Mouse (Mus musculus) testis, adult 2 months (tissue): Measurements from ENCODE around the gene Map3k10. TPM values are rescaled to one million over a fixed set of nuclear protein-coding genes. Genes with fewer than 3 reads are reported as not detected.
"Not testable (repeated sequence)": the region's sequence is repeated elsewhere in the genome, so short reads cannot be mapped to it uniquely, and the experiment has no call there.

Experiments used
- H3K27ac ChIP-seq: fragments of 200-500 bp; 2 replicates; pipeline ENCODE4 v1.5.1; 2012; ENCODE audit warnings: low read depth, low read length; ENCODE audit not compliant: control insufficient read depth, insufficient read depth
- H3K27me3 ChIP-seq: fragments of 200-500 bp; 2 replicates; pipeline ENCODE4 v1.6.1; 2012; ENCODE audit warnings: mild to moderate bottlenecking, low read length, moderate library complexity; ENCODE audit not compliant: control insufficient read depth, insufficient read depth
- H3K36me3 ChIP-seq: fragments of 200-500 bp; 2 replicates; pipeline ENCODE4 v1.6.1; 2012; ENCODE audit warnings: mild to moderate bottlenecking, low read length; ENCODE audit not compliant: control insufficient read depth, insufficient read depth
- H3K4me1 ChIP-seq: fragments of 200-500 bp; 2 replicates; pipeline ENCODE4 v1.6.1; 2012; ENCODE audit warnings: low read length; ENCODE audit not compliant: control insufficient read depth, insufficient read depth
- H3K4me3 ChIP-seq: fragments of 200-500 bp; 2 replicates; pipeline ENCODE4 v1.5.1; 2012; ENCODE audit warnings: low read depth, mild to moderate bottlenecking, low read length, moderate library complexity, mixed read lengths; ENCODE audit not compliant: control insufficient read depth
- CTCF ChIP-seq: fragments of 200-500 bp; IDR thresholded peaks from 2 replicates; pipeline ENCODE4 v1.5.1; 2012; ENCODE audit warnings: low read depth, mild to moderate bottlenecking, inconsistent platforms, low read length, moderate library complexity; ENCODE audit not compliant: control insufficient read depth, insufficient read depth, insufficient replicate concordance
- POLR2A ChIP-seq: fragments of 200-500 bp; IDR thresholded peaks from 2 replicates; pipeline ENCODE4 v1.6.1; 2012; ENCODE audit warnings: low read depth, mild to moderate bottlenecking, inconsistent platforms, low read length, moderate library complexity; ENCODE audit not compliant: control insufficient read depth
- polyA plus RNA-seq: library from polyadenylated mRNA; depleted of rRNA; stranded (reverse); fragments of >200 nt; gene quantifications from 2 replicates; pipeline ENCODE4 v1.2.3, GENCODE M21; 2012

Map3k10 gene
- polyA plus RNA-seq, 1 experiment = 26.6 TPM

DNA sequence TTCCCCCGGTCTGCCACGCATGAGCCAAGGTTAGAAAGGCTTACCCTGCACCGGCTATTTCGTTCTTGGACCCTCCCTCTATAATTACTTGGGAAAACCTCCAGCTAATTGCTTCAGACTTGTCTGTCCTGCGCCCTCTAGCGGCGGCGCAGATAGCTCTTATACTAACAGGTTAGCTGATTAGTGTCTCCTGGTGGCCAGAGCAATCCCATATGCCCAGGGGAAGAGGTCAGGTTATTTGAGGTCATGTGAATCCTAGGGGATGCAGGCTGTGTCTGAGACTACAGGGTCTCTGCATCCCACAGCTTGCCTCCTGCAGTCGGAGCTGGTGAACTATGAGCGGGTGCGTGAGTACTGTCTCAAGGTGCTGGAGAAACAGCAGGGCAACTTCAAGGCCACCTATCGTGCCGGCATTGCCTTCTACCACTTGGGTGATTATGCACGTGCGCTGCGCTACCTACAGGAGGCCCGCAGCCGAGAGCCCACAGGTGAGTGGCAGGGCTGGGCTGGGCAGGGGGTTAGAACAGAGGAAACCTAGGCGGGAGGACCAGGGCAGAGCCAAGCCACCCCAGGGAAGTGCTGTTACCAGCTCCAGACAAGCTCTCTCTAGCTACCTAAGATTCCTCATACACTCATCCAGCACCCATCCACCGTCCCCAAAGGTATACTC, 19.7 kb downstream of the Map3k10 start:
- Histone ChIP-seq H3K4me3 (no peak overlapping the region), H3K27ac (no peak overlapping the region), H3K4me1 (peaks cover 11% of the 10 kb centered on the region), H3K27me3 (no peaks in the 10 kb centered on the region), H3K36me3 (no peaks in the 10 kb centered on the region; the same call in 1 of the 2 replicates)
- TF ChIP-seq CTCF = peak; percentile 38; the same call in 1 of the 2 replicates
- TF ChIP-seq POLR2A = no peak

DNA sequence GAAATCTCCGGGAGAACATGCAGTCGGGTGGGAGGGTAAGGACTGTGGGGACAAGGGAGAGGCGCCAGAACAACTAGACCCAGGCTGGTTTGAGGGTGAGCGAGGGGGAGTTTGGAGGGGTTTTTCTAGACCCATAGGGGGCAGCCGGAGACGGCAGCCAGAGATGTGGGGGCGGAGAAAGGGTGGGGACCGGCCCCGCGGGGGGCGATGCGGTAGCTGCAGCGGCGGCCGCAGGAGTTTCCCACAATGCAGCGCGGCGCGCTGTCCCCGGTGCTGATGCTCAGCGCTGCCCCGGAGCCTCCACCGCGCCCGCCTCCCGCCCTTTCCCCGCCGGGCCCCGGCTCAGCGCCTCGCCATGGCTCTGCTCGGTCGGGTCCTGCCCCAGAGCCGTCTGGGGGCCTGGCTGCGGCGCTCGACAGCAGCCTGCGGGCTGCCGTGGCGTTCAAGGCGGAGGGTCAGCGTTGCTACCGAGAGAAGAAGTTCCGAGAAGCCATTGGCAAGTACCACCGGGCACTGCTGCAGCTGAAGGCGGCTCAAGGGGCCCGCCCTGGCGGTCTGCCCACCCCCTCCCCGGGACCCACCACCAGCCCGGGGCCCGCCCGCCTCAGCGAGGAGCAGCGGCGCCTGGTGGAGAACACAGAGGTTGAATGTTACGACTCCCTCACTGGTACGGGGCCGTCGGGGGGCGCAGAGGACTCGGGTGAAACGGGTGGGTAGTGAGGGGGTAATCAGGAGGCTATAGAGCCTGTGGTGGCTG, 20.5 kb downstream of the Map3k10 start, which contains the start of gene Ttc9b:
TSS of gene Ttc9b (plus strand) at position 235 of the 757 bp plus-strand sequence.
- Histone ChIP-seq H3K36me3 (no peaks in the 10 kb centered on the region; the same call in 1 of the 2 replicates), H3K27me3 (no peaks in the 10 kb centered on the region), H3K27ac (no peak within 1 kb of the TSS), H3K4me3 (no peak within 1 kb of the TSS; the same call in 1 of the 2 replicates), H3K4me1 (peaks cover 12% of the 10 kb centered on the region)
- TF ChIP-seq CTCF (no peak), POLR2A (no peak)

DNA sequence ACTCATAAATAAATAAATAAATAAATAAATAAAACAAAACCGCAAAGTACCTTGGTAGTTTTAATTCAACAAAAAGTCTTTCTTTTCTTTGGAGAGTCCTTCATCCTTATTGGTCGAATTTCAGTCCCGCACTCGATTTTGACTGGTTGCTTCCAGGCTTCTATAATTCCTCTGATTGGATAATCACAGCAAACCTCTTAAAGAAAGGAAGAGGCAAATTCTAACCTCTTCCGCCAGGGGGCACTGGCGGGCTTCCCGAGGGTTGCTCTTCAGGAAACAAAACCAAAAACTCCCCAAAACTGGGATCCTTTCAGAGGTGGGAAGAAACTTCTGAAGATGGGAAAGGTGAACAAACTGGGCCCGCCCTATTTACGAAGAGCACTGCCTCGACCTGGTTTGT, 23.4 kb downstream of the Map3k10 start:
- TF ChIP-seq POLR2A (no peak), CTCF (peak; percentile 58)
- no peaks in the 10 kb centered on the region for H3K36me3 ChIP-seq
- peaks cover 4% of the 10 kb centered on the region for H3K4me1 ChIP-seq
- no peak overlapping the region for H3K4me3 ChIP-seq
- H3K27ac ChIP-seq = no peak overlapping the region
- H3K27me3 ChIP-seq = no peaks in the 10 kb centered on the region

DNA sequence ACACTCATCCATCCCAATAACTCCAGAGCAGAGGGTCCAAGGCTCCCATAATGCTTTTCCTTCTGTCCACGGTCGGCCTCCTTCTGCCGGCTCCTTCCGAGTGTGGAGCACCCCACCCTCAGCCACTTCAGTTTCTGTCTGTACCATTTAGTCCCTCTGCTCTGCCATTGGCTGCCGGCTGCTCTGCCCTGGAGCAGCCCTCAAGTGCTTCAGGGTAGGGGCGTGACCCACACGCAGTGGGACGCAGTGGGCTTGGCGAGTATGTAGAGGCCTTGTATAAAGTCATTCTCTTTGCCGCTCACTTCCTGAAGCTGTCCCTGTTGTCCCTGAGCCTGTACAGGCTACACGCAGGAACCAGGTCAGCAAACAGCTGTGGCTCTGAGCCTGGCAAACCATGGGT, 24.7 kb downstream of the Map3k10 start:
- Histone ChIP-seq H3K4me3 (no peak overlapping the region), H3K27me3 (no peaks in the 10 kb centered on the region), H3K36me3 (no peaks in the 10 kb centered on the region), H3K4me1 (peaks cover 4% of the 10 kb centered on the region), H3K27ac (no peak overlapping the region)
- TF ChIP-seq CTCF = no peak
- no peak for TF ChIP-seq POLR2A

DNA sequence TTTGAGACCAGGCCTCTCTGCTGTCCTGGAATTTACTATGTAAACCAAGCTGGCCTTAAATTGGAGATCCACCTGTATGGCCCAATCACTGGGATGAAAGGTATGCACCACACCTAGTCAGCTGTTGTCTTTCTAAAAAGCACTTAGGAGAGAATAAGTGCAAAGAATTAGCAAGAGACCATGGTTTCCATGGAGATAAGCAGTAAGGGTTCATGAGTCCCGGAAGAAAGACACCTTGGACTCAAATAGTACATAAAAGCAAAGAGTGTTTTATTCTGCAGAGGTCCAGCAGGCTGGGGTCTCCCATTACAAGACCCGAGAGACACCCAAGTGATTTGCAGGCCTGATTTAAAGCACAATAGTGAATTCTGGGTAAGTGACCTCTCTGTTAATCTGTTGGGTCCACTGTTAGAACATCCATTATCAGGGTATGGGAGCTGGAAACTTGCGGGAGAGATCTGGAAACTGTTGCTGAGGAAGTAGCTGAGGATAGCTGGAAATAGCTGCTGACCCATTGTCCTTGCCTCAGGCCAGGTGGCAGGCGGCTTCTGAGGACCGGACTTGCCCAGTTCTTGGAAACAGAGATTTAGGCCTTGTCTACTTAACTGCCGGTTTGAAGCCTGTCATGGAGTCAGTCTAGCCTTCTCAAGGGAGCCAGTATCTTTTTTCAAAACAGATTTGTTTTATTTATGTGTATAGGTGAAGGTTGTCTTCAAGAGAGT, 27.0 kb downstream of the Map3k10 start:
- no peaks in the 10 kb centered on the region for H3K27me3 ChIP-seq
- no peak overlapping the region for H3K27ac ChIP-seq
- no peak overlapping the region for H3K4me3 ChIP-seq
- peaks cover 4% of the 10 kb centered on the region for H3K4me1 ChIP-seq
- no peaks in the 10 kb centered on the region for H3K36me3 ChIP-seq
- TF ChIP-seq CTCF (no peak), POLR2A (no peak)

DNA sequence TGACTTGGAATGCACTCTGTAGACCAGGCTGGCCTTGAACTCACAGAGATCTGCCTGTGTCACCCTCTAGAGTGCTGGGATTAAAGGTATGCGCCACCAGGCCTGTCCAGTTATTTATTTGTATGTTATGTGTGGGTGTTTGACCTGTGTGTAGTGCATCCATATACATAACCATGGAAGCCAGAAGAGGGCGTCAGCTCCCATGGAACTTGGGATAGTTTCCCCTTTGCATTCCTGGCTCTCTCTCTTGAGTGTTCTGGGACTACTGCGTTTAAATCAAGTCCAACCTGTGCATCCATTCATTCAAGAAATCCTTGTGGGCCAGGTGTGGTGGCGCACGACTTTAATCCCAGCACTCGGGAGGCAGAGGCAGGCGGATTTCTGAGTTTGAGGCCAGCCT, 27.9 kb downstream of the Map3k10 start:
- TF ChIP-seq POLR2A = no peak
- TF ChIP-seq CTCF = no peak
- Histone ChIP-seq H3K27me3 (no peaks in the 10 kb centered on the region), H3K4me3 (no peak overlapping the region), H3K4me1 (peaks cover 4% of the 10 kb centered on the region), H3K36me3 (no peaks in the 10 kb centered on the region), H3K27ac (no peak overlapping the region)

DNA sequence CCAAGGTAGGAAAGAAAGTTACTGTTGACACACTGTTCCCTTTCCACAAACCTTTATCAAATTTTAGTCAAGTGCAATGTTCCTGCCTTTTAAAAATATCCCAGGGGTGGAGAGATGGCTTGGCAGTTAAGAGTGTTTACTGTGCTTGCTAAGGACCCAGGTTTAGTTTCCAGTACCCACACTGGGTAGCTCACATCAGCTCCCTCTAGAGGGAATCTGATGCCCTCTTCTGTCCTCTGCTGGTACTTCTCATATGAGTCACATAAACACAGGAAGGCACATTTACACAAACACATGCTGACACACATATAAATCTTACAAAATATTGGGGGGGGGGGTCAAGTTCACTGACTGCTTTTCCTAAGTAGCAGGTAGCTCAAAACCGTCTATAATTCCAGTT, 29.9 kb downstream of the Map3k10 start:
- Histone ChIP-seq H3K4me3 (no peak overlapping the region), H3K27ac (no peak overlapping the region), H3K27me3 (no peaks in the 10 kb centered on the region), H3K4me1 (no peaks in the 10 kb centered on the region; the same call in 1 of the 2 replicates), H3K36me3 (no peaks in the 10 kb centered on the region)
- TF ChIP-seq CTCF (no peak), POLR2A (no peak)

DNA sequence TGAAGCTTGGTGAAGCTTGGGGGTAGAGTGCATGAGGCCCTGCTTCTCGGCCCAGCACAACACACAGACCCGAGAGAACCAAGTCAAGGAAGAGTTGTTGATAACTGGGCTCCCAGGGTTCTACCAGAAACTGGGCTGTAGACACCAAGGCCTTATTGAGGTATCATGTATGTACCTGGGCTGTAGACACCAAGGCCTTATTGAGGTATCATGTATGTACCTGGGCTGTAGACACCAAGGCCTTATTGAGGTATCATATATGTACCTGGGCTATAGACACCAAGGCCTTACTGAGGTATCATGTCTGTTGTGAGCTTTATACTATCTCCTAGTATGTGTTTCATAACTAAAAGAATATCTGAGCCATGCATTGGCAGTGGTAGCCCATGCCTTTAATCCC, 39.3 kb downstream of the Map3k10 start:
- H3K4me1 ChIP-seq, H3K36me3 ChIP-seq, H3K4me3 ChIP-seq, H3K27ac ChIP-seq, H3K27me3 ChIP-seq: not testable (repeated sequence)
